Mouse (Mus musculus): Measurements from ENCODE around the gene Ccl7.

DNA sequence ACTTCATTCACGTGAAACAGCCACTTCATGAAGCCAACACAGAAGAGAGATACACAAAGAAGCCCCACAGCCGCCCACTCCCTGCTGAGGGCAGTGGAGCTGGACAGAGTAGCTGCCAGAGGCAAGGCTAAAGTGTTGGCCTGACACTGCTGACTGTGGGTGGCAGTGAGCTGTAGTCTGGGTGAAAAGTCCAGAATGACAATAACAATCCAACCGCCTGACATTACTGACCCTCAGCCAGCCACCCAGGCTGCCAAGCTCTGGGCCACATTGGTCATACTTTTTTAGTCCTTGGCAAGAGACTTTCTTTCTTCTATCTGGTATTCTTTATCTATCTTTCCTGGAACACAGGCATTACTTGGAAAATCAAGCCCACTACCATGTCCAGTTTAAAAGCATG, 25.6 kb downstream of the Ccl7 start:
- TF ChIP-seq EP300 (IDR thresholded peaks at IDR 0.05; ENCODE audit: insufficient read depth, low read depth, low read length) (no peak), POLR2A (IDR thresholded peaks at IDR 0.05; ENCODE audit: insufficient read depth, low read depth, low read length) (no peak), CTCF (IDR thresholded peaks at IDR 0.05) (no peak)
